Mouse (Mus musculus): Measurements from ENCODE around the gene Cpox.

Gene Cpox

DNA sequence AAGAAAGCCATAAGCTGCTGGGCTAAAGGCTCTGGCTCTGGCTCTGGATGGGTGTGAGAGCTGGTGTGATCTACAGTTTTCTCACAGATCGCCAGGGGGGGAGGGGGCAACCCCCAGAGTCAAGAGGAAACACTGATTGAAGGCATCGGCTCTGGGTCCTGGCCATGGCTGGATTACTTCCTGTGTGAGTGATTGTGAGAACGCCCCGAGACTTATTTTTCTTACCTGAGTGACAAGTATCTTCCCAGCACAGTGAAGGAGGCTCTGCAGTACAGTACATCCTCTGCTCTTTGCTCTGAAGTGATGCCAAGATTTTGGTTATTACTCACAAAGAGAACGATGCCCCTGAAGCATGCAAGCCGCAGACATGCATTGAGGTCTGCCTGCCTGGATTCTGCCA is 31.7 kb downstream of the Cpox start:
- no peak for DNase-seq (ENCODE audit: low read depth)

- no peak for DNase-seq (ENCODE audit: low read depth)
These were observed 32.3 kb downstream of the Cpox start for GRCm38 (mm10) chr16:58702329-58702932.

DNA sequence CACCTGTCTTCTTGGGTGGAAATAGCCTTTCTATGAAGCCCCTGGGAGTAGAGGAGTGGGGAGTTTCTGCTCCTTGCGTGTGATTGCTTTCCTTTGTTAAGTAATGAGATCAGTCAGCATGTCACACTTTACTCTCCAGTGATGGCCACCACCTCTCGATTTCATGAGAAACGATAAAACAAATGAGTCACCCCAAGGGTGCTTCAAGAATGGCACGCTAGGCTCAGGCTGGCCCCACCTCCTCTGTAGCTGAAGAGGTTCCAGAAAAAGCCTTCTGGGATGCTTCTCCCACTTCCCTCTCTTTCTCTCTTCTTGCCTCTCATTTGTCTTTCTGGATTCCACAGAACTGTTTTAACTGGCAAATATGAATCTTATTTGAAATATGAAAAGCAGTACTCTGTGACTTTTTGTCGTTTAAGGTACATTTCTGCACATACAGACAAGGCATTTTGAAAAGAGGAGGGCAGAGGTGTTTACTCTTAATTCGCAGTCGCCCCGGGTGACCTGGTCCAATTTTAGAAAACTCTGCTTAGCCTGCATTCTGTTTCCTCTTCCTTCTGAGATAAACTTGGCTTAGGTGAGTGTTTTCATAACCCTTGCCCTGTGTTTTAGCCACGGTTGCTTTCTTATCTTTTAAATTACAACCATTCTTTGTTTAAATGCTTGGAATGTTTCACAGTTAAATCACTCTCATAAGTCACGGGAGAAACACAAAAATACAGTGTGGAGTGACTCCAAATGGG is 33.5 kb downstream of the Cpox start:
- DNase-seq (ENCODE audit: low read depth): no peak

- no peak for DNase-seq (ENCODE audit: low read depth)
These were observed 34.9 kb downstream of the Cpox start for GRCm38 (mm10) chr16:58704999-58705398.

DNA sequence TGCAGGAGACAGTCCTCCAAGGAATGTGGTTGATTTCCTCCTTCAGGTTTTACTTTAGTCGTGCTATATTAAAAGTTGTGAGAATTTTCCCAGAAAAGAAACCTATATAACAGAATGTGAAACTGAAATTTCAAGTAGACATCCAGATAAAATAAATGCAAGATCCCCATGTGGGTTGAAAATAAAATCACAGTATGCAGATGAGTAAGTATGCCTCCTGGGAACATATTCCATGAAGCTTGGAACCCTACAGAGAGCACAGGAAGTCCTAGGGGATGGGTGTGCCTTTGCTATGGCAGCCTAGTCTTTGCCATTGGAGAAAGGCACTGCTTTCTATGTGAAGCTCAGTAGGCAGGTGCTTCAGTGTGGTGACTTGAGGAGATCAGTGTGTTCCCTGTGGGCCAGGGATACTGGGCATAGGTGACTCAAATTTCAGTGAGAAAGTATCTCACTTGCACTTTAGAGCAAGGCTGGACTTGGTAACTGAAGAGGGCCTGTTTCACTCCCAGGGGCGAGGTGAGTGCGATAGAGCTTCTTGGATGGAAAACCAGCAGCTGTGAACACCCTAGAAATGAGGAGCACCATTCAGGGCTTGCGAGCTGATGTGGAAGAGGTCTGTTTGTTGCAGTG is 37.3 kb downstream of the Cpox start:
- no peak for DNase-seq (ENCODE audit: low read depth)

GRCm38 (mm10) chr16:58708601-58709475 is 38.7 kb downstream of the Cpox start:
- DNase-seq (ENCODE audit: low read depth): no peak

DNA sequence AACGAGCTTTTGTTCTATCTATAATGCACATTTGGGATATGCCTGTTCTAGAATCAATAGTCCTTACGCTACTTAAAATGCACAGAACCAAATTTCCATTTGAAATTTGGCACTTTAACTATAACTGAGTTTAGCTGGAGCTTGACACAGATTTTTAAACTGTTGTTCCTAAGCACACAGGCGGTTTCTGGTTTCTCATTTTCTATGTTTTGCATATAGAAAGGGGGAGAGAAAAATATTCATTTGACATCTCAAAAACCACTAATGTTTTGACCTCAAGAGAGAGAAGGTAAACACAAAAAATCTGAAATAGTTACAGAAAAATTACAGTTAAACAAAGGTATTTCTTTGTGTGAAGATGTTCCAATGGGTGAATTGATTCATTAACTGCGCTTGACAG is 39.4 kb downstream of the Cpox start:
- no peak for DNase-seq (ENCODE audit: low read depth)

DNA sequence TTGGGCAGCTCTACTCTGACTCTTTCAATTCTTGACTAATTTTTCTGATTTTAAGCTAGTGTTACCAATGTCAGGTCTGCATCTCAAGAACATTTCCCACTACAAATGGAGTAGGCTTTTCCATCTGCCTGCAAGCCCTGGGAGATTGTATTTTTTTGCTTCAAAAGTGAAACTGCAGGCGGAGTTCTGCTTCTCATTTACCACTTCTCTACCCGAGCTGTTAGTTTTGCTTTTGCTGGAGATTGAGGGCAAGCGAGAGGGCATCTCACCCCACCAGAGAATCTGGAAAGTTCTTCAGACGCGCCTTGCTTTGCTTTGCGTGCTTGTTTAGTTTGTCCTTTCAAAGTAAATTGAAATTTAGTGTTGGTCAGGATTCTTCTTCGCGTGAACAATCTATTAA is 42.1 kb downstream of the Cpox start:
- DNase-seq (ENCODE audit: low read depth): no peak

GRCm38 (mm10) chr16:58713128-58713527 is 43.0 kb downstream of the Cpox start:
- no peak for DNase-seq (ENCODE audit: low read depth)

- no peak for DNase-seq (ENCODE audit: low read depth)
These were observed 44.9 kb downstream of the Cpox start for GRCm38 (mm10) chr16:58715018-58715417.

GRCm38 (mm10) chr16:58718666-58719120 is 48.6 kb downstream of the Cpox start, which contains the start of gene Gpr15:
TSS of gene Gpr15 (minus strand) at chr16:58719070.
- no peak for DNase-seq (ENCODE audit: low read depth)

DNA sequence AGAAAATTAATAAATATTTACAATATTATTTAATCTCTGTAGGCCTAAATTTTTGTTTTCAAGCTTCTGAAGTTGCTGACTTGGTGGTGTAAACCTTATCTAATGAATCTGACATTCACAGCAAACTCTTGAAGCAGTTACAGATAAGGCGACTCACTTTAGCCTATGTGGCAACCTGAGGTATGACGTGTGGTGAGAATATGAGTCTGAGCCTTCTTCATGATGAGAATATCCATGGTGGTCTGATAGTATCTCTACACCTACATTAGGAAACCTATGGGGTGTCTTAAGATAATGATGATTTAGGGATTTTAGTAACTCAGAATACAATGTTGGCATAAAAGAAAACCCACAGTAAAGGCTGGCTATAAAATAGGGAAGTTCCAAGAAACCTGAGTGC is 52.2 kb downstream of the Cpox start:
- no peak for DNase-seq (ENCODE audit: low read depth)

- no peak for DNase-seq (ENCODE audit: low read depth)
These were observed 56.8 kb downstream of the Cpox start for GRCm38 (mm10) chr16:58726680-58727476.

DNA sequence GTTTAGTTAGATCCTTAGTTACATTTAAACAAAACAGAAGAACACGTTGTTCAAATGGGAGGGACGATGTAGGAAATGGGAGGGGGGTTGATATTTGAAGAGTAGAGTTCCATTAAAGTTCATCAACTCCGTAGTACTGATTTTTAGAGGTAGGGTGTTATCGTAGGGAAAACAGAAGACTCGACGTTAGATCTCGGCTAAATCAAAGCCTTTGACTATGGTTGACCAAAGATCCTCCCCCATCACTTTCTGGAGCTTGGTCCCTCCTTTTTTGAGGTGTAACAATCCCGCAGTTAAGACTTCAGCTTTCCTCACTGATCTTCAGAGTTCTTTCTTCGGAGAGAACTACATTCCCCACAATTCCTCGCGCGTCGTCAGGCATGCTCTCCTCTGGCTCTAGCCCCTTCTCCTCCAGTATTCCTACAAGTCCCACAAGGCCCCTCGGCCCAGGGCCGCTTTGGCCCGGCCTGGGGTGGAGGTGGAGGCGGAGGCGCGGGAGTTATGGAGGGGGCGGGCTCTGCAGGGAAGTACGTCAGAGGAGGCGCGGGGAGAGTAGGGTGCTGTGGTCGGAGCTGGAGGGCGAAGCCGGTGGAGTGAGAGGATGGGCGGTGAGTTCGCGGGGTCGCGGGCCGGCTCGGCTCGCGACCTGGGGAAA is 57.5 kb downstream of the Cpox start, which contains the start of gene Cldnd1:
Cldnd1 (plus strand) TSS at position 434 of the 655 bp plus-strand sequence.
- DNase-seq (ENCODE audit: low read depth): peak; percentile 94

DNA sequence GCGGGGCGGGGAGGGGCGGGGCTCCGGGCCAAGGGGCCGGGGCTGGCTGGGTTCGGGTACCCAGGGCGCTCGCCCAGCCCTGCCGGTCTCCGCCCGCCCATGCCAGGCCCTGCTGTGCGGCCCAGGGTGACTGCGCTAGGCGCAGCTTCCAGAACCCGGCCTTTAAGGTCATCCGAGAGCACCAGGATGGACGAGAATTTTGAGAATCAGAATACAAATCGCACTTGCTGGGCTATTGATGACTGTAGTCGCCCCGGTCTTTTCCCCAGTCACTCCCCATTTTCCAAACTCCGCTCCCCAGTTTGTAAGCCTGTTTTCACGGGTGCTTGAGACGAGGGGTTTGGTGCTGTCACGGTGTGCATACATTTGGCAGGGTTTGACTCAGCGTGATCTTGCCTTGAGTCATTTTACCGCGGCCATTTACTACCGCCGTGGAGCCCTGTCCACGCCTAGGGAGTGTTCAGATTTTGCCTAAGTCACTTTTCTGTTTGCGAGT is 58.1 kb downstream of the Cpox start:
- DNase-seq (ENCODE audit: low read depth): no peak

GRCm38 (mm10) chr16:58738205-58738604 is 68.1 kb downstream of the Cpox start:
- DNase-seq (ENCODE audit: low read depth): no peak

DNA sequence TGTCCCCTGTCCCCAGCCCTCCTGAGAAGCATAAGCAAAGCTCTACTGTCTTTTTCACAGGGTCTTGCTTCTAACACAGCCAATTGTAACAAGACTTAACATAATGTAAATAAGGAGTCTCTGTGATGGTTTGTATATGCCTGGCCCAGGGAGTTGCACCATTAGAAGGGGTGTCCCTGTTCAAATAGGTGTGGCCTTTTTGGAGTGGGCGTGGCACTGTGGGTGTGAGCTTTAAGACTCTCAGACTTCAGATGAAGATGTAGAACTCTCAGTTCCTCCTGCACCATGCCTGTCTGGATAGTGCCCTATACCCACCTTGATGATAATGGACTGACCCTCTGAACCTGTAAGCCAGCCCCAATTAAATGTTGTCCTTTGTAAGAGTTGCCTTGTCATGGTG is 68.7 kb downstream of the Cpox start:
- no peak for DNase-seq (ENCODE audit: low read depth)

DNA sequence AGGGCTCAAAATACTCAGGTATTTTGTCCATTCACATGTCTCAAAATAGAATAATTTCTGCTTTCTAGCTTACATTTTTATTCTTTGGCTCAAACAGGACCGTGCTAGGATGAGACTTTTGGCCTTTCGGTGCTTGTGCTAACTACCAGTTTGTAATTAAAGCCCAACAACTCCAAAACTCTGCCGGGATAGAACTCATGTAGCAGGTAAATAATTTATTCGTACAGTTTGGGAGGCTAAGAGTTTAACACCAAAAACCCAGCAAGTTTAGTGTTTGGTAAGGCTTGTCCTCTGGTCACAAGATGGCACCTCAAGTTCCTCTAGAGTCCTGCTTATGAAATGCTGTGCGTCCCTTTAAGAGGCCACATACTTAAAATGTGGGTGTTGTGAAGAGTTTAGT is 70.7 kb downstream of the Cpox start:
- no peak for DNase-seq (ENCODE audit: low read depth)

DNA sequence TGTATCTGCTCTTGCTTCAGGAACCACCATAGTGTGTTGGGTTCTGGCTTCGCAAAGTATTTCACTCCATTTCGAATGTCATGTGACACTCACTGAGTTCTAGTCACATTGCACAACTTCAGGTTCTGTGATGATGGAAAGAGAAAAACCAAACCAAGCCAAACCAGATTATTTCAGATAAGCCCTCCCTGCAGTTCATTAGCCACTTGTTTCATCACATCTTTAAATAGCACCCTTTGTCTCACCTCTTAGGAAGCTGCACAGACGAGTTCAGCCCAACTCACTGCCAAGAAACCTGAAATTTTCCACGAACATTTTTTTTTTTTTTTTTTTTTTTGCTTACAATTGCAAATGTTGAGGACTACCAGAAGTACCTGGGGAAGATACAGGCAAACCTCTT is 76.6 kb downstream of the Cpox start:
- no peak for DNase-seq (ENCODE audit: low read depth)

GRCm38 (mm10) chr16:58751314-58751713 is 81.2 kb downstream of the Cpox start:
- DNase-seq (ENCODE audit: low read depth): no peak

DNA sequence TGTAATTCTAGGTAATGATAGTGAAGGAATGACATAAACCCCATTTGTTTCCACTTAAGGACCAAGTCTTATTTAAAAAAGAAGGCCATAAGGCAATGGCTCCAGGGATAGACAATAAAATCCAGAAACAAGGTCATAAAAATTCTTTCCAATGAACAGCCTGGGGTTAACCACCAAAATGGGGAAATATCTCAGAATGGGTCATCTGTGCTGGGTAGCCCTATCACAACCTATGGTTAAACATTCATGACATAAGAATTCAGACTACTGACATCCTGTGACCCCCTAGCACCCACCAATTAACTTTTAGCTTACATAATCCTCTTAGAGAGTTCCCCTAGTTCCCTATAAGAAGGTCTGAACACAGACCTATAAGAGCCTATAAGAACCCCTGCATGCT is 86.1 kb downstream of the Cpox start:
- no peak for DNase-seq (ENCODE audit: low read depth)
